20 mouse cellular contexts compared by ENCODE assay signal in the genomic region with DNA sequence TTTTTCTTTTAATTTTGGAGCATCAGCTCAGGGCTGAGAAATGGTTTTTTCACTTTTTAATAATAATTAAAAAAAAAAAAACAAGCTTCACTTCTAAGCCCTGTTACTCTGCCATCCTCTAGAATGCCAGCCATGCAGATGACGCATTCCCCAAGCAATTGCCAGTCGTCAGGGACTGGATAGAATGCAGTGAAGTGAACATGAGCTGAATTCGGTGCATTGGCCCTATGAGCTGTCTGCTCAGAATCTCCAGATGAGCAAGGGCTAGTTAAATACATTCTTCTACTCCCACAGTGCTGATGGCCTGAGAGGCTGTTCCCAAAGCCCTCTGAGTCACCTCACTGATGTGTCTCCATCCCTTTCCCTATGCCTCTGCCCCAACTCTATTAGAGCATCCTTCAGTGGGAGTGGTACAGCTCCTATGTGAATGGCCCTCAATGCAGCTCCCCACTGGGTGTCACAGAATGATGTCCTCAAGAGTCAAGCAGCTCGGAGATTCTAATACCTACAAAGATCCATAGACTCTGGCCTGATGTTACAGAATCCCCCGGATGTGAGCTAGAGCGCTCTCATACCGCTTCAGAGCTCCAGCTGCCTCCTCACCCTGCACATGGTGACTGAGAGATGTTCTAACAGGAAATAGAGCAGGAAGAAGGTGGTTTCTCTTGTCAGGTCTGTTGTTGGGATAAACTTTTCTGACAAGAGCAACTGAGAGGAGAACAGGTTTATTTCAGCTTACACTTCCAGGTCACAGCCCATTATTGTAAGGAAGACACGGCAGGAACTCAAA. TPM values are rescaled to one million over a fixed set of nuclear protein-coding genes. Genes with fewer than 3 reads are reported as not detected.
A peak's percentile ranks its signal among the peaks of the same experiment; 100 is the strongest.
DNase-seq lines count a peak whose midpoint lies in the region; ATAC-seq lines count a peak whose summit lies in the region.
"Had no signal": no experiment of that assay in that cellular context is flagged by ENCODE, and none has a peak within 500 bp of the region (broad histone marks: within the 10 kb centered on the region; RNA-seq: fewer than 3 reads in every experiment).

No protein-coding gene starts in this region.

- DNase-seq in CD4-positive, CD25-positive, alpha-beta regulatory T cell, adult 2 months (ENCODE audit: low read depth, low spot score): peak; percentile 21
- DNase-seq in NIH3T3 (ENCODE audit: low read depth): peak; percentile 54
- peak; percentile 67 for DNase-seq in thymus, postnatal 14 days
- no peak for DNase-seq in cerebellum, adult 8-10 months
- DNase-seq in urinary bladder, postnatal 36 days (ENCODE audit: low spot score in 2 of 2): no peak
- DNase-seq in urinary bladder, postnatal 4 days (ENCODE audit: low spot score in 2 of 2): no peak
- DNase-seq: adrenal gland, postnatal 36 days; cerebellum, postnatal 14 days; heart, postnatal 4 days; kidney, adult 8-10 months; kidney, postnatal 14 days; lung, adult 18-20 months; lung, postnatal 10 days; right cerebral cortex, postnatal 14 days had no signal

- ATAC-seq in CD4-positive, CD25-positive, alpha-beta regulatory T cell, adult 4 months: no peak
- ATAC-seq in neutrophil, adult 5-6 weeks (ENCODE audit: extremely low read depth, insufficient number of reproducible peaks, low FRiP score, poor library complexity, severe bottlenecking): peak; percentile 27; the same call in 1 of the 2 replicates

RNA-seq across cellular contexts. Expression of gene Insyn1, which starts 19.0 kb away (rescaled TPM):
- not detected for polyA plus RNA-seq in CD4-positive, CD25-positive, alpha-beta regulatory T cell, adult 4 months (2017; shearing (Covaris generic))
- total RNA-seq in neutrophil, adult 5-6 weeks (2017): not detected in 2 replicates
- total RNA-seq: granulocyte monocyte progenitor cell, adult 5-6 weeks; megakaryocyte progenitor cell, adult 5-6 weeks; MEL had no signal
- polyA plus RNA-seq: erythroblast, embryonic 14.5 days had no signal

RNA-seq across cellular contexts. Expression of gene Cd276, which starts 47.8 kb away (rescaled TPM):
- not detected for polyA plus RNA-seq in CD4-positive, CD25-positive, alpha-beta regulatory T cell, adult 4 months (2017; shearing (Covaris generic))
- 0.37 and 2.9 TPM in 2 replicates for total RNA-seq in neutrophil, adult 5-6 weeks (2017)
- total RNA-seq: granulocyte monocyte progenitor cell, adult 5-6 weeks had no signal
- polyA plus RNA-seq: erythroblast, embryonic 14.5 days had no signal

Comparison
In these comparisons a context has a peak if more than half of its experiments do, and no peak if none do; other contexts are left out.
1. DNase-seq: peak in CD4-positive, CD25-positive, alpha-beta regulatory T cell, adult 2 months (single experiment), NIH3T3 (single experiment) and thymus, postnatal 14 days (single experiment); none in cerebellum, adult 8-10 months (single experiment), urinary bladder, postnatal 36 days (0 of 2) and urinary bladder, postnatal 4 days (0 of 2).